Mouse (Mus musculus) embryonic fibroblast, embryonic 13.5 days (primary cell): ENCODE results near the gene Dgcr8.

Source experiments
- CTCF ChIP-seq: IDR thresholded peaks from 2 replicates; pipeline ENCODE4 v1.5.1; 2011; ENCODE audit warnings: mild to moderate bottlenecking, control low read depth, low read length, moderate library complexity, borderline replicate concordance; ENCODE audit not compliant: insufficient read depth
- POLR2A ChIP-seq: IDR thresholded peaks from 2 replicates; pipeline ENCODE4 v1.6.1; 2011; ENCODE audit warnings: low read depth, mild to moderate bottlenecking, control low read depth, low read length, moderate library complexity

GRCm38 (mm10) chr16:18220001-18220400 is 69.0 kb downstream of the Dgcr8 start:
- TF ChIP-seq CTCF (no peak), POLR2A (no peak)
